Mouse (Mus musculus) heart, postnatal 36 days (tissue): ENCODE results near the gene Nat8f2. TPM values are rescaled to one million over a fixed set of nuclear protein-coding genes. Genes with fewer than 3 reads are reported as not detected.

Experiments
- DNase-seq, 2 experiments: peaks; one replicate each; pipeline ENCODE4 v3.0.0; 2021 to 2022
- intact Hi-C: fragments of 180-260 bp; cut with DNase I; formaldehyde crosslinking; loops from one replicate; pipeline ENCODE4 v1.15.1; 2025
- total RNA-seq, 2 experiments: library from RNA; stranded (reverse); gene quantifications; 2 replicates each; pipeline ENCODE4 v1.2.3; 2021

Gene Nat8f2
- total RNA-seq, 2 experiments from 2014 or later, result not detected

DNA sequence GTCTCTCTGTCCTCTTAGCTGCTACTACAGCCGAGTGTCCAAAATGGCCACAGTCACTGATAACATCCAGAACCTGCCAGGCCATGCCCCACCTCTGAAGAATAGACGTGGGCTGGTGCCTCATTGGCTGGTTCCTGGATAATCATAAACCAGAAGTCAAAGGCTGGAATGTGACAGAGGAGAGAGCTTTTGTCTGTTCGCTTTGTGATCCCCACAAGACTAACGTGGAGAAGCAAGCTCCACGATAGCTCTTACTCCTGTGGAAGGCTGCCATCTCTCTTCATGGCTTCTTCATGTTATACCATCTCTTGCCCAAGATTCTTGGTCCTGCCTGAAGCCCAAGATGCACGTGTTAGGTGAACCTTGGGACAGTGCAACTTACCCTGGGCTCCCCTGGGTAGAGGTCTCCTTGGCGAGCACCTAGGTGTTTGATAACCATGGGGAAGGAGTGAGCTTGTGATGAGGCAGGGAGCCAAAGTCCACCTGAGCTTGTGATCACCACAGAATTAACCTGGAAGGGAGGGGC, 37.1 kb downstream of the Nat8f2 start, which contains the start of gene Nat8:
Gene Nat8 (minus strand): TSS at position 287 of the 526 bp plus-strand sequence.
- no peak for DNase-seq
- intact Hi-C loops, result loop anchor here (5.0 kb wide), 2 partner anchors 60 to 180 kb away; no protein-coding TSS in a partner anchor

- intact Hi-C loops, result no loop called here
- no peak for DNase-seq
These were observed 39.5 kb downstream of the Nat8f2 start for GRCm38 (mm10) chr6:85829462-85829861.

DNA sequence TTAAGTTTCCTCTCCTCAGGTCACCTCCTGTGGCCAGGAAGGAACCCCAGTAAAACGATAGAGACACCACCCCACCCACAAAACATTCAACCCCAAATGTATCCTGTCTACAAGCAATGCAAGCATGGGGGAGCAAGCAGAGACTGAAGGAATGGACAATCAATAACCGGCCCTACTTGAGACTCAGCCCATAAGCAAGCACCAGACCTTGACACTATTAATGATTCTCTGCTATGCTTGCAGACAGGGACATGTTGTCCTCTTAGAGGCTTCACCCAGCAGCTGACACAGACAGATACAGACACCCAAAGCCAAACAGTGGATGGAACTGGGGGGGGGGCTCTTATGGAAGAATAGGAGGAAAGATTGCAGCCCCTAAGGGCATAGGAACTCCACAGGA, 43.1 kb downstream of the Nat8f2 start:
- intact Hi-C loops, result no loop called here
- no peak for DNase-seq

- DNase-seq, result no peak
- intact Hi-C loops, result no loop called here
These were observed 45.4 kb downstream of the Nat8f2 start for GRCm38 (mm10) chr6:85823382-85824090.

- DNase-seq, result no peak
- intact Hi-C loops, result no loop called here
These were observed 46.7 kb downstream of the Nat8f2 start for GRCm38 (mm10) chr6:85822286-85822685.

- intact Hi-C loops, result no loop called here
- DNase-seq, result no peak
These were observed 48.1 kb downstream of the Nat8f2 start, which contains the start of the genes Nat8f6 and Nat8f5 for GRCm38 (mm10) chr6:85820837-85821236. Gene Nat8f6 (minus strand): TSS chr6:85820954. Gene Nat8f5 (minus strand): TSS chr6:85820972.

GRCm38 (mm10) chr6:85818338-85818737, 50.6 kb downstream of the Nat8f2 start:
- intact Hi-C loops, result no loop called here
- no peak for DNase-seq

Other genes starting within 250 kb of the Nat8f2 start
- not detected for gene Nat8f7, start 156.0 kb downstream of the Nat8f2 start, total RNA-seq
- gene Nat8f3, start 103.4 kb downstream of the Nat8f2 start, total RNA-seq, result under 1 TPM in 1 of 2 experiments, not detected in 1; 0.35 TPM
- gene Nat8f6, start 48.2 kb downstream of the Nat8f2 start, total RNA-seq, result not detected
- gene Nat8f5, start 48.2 kb downstream of the Nat8f2 start, total RNA-seq, result not detected
- gene Nat8, start 37.1 kb downstream of the Nat8f2 start, total RNA-seq, result not detected
- gene Nat8f4, start 35.7 kb upstream of the Nat8f2 start, total RNA-seq, result under 1 TPM; 0.61 to 0.95 TPM
- gene Tprkb, start 42.7 kb upstream of the Nat8f2 start, total RNA-seq, result 10 to 100 TPM; 10.9 to 13.2 TPM
- 1 to 10 TPM; 2.9 to 3.1 TPM for gene Nat8f1, start 46.5 kb upstream of the Nat8f2 start, total RNA-seq
- gene Dusp11, start 92.5 kb upstream of the Nat8f2 start, total RNA-seq, result 10 to 100 TPM; 41.3 to 44.8 TPM
- gene Figla, start 147.0 kb upstream of the Nat8f2 start, total RNA-seq, result not detected
- under 1 TPM; 0.16 to 0.64 TPM for gene Add2, start 159.5 kb upstream of the Nat8f2 start, total RNA-seq